Mouse (Mus musculus) cerebral cortex, adult 2 months (tissue): ENCODE results near the gene Ppp1r9b.

Source experiments
- WGBS: fragments of 180-500 bp; shearing (Covaris S2); methylation state at CpG from one replicate; pipeline ENCODE4 v1.1.7; 2018; 5-methylcytosine and 5-hydroxymethylcytosine counted together

Ppp1r9b gene

DNA sequence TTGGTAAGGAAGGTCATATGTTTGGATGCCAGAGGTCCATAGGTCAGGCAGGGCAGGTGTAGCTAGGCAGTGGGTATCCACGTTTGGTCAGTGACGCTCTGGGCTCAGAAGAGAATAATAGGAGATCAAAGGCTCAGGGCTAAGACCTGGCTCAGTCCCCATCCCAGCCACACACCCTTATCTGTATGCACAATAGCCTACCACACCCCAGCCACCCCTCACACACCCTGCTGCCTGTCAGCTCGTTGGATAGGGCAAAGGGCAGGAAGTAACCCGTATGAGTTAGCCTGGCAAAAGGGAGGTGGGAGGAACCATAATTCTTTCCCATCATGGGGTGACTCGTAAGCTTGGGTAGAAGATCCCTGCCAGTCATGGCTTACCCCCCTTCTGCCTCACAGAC, 6.8 kb downstream of the Ppp1r9b start:
- 40% methylated on average over 5 of the region's 5 CpGs for WGBS

- WGBS = 27% methylated on average over 16 of the region's 16 CpGs
These were observed 7.3 kb downstream of the Ppp1r9b start for GRCm38 (mm10) chr11:94998041-94998531.

- 74% methylated on average over 8 of the region's 8 CpGs for WGBS
These were observed 9.3 kb downstream of the Ppp1r9b start for GRCm38 (mm10) chr11:95000128-95000527.

GRCm38 (mm10) chr11:95000548-95000947, 9.7 kb downstream of the Ppp1r9b start:
- WGBS = 31% methylated on average over 4 of the region's 4 CpGs

DNA sequence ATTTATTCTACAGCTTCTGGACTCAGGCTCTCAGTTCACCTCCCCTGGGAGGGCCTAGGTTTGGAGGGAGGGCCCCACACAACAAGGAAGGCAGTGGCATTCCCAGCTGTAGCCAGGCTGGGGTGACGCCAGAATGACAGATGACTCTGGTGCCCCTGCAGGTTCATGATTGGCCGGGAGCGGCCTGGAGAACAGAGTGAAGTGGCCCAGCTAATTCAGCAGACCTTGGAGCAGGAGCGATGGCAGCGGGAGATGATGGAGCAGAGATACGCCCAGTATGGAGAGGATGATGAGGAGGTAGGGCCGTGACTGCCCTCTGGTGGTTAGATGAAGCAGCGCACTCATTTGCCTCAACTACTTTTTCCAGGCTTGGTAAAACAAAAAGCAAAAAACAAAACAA, 10.2 kb downstream of the Ppp1r9b start:
- WGBS = 8% methylated on average over 8 of the region's 8 CpGs

DNA sequence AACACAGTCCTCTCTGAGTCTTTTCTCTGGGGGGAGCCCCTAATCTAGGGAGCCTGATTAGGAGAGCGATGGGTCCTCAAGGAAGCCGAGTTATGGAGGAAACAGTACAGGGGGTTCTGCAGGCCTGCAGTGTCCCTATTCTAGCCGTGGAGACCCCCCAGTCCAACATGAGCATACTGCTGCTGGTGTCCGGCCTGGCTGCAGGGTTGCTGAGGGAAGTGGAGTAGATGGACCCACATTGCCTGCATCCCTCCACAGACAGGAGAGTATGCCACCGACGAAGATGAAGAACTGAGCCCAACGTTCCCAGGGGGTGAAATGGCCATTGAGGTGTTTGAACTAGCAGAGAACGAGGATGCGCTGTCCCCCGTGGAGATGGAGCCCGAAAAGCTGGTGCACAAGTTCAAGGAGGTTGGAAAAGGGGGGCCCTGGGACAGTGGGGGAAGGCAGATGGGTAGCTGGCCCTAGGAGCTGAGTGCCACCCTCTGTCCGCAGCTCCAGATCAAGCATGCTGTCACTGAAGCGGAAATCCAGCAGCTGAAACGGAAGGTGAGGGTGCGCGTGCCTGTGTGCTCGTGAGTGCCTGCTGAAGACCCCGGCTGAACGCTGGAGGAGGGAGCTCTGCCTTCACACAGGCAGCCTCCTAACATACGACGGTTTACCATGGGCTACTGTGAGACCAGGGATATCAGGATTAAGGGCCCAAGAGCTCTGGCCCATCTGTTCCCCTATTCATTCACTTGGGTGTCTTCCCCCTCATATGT, 10.9 kb downstream of the Ppp1r9b start:
- 88% methylated on average over 21 of the region's 21 CpGs for WGBS

DNA sequence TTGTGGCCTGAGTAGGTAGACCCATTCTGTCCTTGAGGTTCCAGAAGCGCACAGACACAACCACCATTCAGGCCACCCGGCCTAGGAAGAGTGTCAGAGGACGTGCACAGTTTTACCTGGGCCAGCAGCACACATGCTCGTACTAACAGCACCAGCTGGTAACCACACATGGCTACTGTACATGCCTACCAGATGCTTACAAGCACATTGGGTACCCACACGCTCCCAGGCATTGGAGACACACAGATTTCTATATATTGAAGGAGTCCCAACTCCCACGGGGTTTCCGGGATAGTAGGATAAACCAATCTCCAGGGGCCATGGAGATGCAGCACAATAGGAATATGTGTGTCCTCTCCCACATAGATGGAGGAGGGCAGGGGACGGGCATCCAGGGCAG, 11.9 kb downstream of the Ppp1r9b start:
- 67% methylated on average over 8 of the region's 8 CpGs for WGBS

- 75% methylated on average over 12 of the region's 12 CpGs for WGBS
These were observed 13.5 kb downstream of the Ppp1r9b start for GRCm38 (mm10) chr11:95004136-95004936.

DNA sequence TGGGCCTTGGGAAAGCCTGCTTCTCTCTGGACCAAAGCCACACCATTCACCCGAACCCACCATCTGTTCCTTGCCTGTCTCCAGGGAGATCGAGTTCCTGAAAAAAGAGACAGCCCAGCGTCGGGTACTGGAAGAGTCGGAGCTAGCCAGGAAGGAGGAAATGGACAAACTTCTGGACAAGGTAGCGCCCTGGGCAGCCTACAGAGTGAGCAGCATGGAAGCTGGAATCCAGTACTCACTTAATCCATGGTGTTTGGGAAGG, 14.0 kb downstream of the Ppp1r9b start:
- WGBS = 36% methylated on average over 6 of the region's 6 CpGs

GRCm38 (mm10) chr11:95006038-95006437, 15.2 kb downstream of the Ppp1r9b start:
- WGBS = 47% methylated on average over 4 of the region's 4 CpGs

DNA sequence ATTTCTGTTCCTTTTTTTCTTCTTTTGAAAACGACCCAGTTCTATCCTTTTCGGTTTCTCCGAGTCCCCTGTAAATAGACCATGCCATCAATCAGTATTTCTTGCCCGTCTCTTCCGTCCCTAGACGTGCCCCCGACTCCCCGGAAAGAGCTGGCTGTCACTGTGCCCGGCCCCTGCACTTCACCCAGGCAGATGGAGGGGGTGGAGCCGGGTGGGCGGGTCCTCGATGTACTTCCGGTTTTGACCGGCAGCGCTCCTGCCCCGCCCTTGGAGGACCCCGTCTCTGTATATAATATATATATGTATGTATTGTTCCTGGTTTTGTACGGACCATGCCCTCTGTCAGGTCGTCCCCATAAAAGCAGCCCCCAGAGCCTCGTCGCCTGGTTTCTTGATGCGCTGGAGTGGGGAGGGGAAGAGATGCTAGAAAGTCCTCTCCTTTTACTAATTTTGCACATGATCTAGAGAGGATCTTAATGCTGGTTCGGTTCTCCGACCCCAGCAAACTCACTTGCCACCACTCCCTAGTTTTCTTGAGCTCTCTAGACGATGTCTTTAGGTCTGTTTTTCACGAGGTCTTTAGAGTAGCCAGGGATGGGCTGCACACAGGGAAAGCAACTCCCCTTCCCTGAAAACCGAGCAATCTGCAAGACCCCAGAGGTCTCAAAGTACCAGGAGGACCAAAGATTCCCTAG, 15.8 kb downstream of the Ppp1r9b start:
- 3% methylated on average over 27 of the region's 27 CpGs for WGBS

DNA sequence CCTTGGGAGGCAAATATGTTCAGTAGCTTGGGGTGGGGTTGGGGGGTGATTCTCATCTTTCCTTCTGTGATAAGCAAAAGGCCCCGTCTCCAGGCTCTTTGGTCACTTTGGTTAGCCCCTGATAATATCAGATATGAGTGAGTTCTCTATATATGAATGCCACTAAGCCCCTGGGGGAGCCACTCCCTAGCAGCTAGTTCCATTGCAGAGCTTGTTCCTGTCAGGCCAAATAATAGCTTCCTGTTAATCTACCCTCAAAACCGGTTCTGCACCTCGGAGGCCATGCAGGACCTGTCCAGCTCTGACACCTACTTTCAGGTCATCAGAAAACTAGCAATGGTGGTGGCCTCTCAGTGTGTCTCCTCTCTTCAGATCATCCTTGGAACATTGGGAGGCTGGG, 16.6 kb downstream of the Ppp1r9b start:
- 69% methylated on average over 3 of the region's 3 CpGs for WGBS

DNA sequence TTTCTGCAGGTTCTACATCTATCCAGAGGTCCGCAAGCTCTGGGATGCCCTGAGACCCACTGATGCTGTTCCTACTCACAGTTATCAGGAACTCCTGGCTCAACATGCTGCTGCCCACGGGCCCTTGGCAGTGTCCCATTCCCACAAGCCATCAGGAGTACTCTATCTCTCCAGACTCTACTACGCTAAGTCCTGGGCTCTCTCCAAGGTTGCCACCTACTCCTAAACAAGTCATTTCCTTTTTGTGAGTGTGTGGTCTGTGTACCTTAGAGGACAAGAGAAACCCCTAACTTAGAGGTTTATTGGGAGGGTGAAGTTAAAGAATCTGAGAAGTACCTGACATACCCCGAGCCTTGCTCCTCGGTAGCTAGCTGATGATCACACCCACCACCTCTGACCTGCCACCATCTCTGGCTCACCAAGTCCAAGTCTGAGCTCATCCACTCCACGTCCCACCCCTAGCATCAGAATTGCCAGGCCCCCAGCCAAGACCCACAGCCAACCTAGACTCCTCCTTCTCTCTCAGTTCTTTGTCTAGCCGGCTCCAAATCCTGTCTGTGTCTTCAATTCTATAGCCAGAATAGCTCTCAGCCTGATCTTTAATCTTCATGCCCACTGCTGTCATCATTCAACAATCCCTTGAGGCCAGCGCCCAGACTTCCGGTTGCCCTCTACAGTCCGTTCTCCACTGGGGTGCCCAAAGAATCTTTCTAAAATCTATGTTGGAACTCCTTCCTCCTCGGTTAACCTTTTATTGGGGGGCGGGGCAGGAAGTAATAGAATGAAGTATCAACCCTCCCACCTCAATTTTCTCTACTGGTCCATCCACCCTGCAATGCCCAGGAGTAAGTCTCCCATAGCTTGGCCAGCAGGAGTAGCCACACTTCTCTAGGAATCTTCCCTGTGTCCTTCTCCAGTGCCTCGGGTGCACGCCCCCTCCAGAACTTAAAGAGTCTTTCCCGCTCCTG, 18.1 kb downstream of the Ppp1r9b start:
- WGBS = 15% methylated on average over 15 of the region's 15 CpGs

DNA sequence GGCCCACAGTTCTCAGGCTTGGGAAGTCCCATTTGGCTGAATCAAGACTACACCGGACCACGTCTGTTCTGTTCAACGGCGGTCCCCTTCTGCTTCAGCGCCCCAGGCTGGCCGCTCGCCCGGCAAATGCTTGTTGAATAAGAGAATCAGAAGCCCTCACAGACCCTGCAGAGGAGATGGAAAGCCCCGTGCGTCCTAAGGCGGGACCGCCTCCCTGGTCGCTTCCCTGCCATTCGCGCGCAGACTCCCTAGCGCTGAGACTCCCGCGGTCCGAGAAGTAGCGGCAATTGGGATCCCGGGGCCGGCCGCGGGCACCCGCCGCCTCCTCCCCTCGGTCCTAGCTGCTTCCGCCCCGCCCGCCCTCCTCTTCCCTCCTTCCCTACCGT, 18.8 kb downstream of the Ppp1r9b start, which contains the start of gene Samd14:
TSS of gene Samd14 (plus strand) at position 251 of the 386 bp plus-strand sequence.
- under 1% methylated on average over 30 of the region's 32 CpGs for WGBS

GRCm38 (mm10) chr11:95010141-95010739, 19.4 kb downstream of the Ppp1r9b start:
- WGBS = 1% methylated on average over 40 of the region's 40 CpGs

GRCm38 (mm10) chr11:95010841-95011403, 20.1 kb downstream of the Ppp1r9b start:
- WGBS = 35% methylated on average over 4 of the region's 4 CpGs

- 73% methylated on average over 1 of the region's 1 CpGs for WGBS
These were observed 20.6 kb downstream of the Ppp1r9b start for GRCm38 (mm10) chr11:95011416-95011815.

DNA sequence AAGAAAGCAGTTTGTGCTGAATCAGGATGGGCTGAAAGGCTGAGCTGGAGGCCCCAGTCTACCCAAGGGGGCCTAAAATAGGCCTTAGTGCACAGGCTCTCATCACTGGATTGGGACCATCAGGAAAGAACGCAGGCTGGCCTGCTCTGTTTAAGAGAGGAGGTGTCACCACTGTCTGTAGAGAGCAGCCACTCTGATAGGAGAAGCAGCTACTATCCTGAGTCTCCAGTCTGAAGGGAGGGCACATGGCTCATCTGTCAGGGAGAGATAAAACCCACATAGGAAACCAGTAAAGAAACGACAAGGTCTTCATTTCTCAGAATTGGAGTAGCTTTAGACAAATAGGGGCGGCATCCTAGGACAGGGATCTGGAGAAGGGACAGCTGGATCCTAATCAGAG, 21.2 kb downstream of the Ppp1r9b start:
- WGBS = 54% methylated on average over 3 of the region's 3 CpGs

DNA sequence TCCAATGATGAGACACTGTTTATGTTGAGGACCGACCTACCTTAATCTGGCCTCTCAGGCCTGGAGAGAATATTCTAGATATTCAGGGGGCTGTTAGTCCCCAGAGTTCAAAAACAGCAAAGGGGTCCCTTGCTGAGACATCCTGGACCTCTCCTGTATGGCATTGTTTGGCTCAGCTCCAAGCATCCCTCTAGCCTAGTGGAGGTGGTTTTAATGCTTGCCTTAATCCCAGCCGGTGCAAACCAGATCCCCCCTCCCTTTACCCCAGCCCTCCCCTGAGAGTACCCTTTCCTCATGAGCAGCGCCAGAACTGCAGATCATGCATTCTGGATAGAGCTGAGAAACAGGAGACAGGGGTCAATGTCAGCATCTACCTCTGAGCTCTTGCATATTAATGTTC, 21.7 kb downstream of the Ppp1r9b start:
- WGBS = 61% methylated on average over 3 of the region's 3 CpGs

DNA sequence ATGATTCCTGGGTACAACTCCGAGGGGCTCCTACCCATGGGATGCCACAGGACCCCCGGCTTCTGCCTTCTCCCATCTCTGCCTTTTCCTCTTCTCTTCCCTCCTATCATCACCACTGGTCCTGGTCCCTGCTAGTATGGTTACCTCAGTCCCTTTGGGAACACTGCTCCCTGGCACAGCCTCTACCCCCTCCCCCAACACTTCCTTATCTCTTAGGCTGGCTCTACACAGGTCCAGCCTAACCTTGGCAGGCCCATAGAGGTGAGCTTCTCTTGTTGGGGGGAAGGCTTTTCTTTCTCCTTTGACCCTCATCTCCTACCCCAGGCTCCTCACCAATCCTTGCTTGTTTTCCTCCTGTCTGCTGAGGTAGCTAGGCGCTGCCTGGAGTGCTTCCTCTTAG, 24.6 kb downstream of the Ppp1r9b start:
- WGBS = 89% methylated on average over 3 of the region's 3 CpGs
